Mouse (Mus musculus) cortical plate, adult 2 months (tissue): ENCODE data around the gene Arid5b. TPM values are rescaled to one million over a fixed set of nuclear protein-coding genes. Genes with fewer than 3 reads are reported as not detected.

Experiments used
- H3K27ac ChIP-seq: fragments of 200-500 bp; 2 replicates; pipeline ENCODE4 v1.5.1; 2012; ENCODE audit warnings: low read length, control low read depth, inconsistent platforms; ENCODE audit not compliant: insufficient read depth
- H3K4me1 ChIP-seq: fragments of 200-500 bp; 2 replicates; pipeline ENCODE4 v1.6.1; 2011; ENCODE audit warnings: low read length; ENCODE audit not compliant: control insufficient read depth, insufficient read depth
- H3K4me3 ChIP-seq: fragments of 200-500 bp; 2 replicates; pipeline ENCODE4 v1.5.1; 2011; ENCODE audit warnings: mild to moderate bottlenecking, low read length, control low read depth; ENCODE audit not compliant: insufficient read depth
- CTCF ChIP-seq: fragments of 200-500 bp; IDR thresholded peaks from 2 replicates; pipeline ENCODE4 v1.5.1; 2011; ENCODE audit warnings: mild to moderate bottlenecking, control low read depth, low read length; ENCODE audit not compliant: insufficient read depth; ENCODE audit errors: extremely low read depth
- POLR2A ChIP-seq: fragments of 200-500 bp; IDR thresholded peaks from 2 replicates; pipeline ENCODE4 v1.6.1; 2011; ENCODE audit warnings: mild to moderate bottlenecking, low read length, control low read depth; ENCODE audit not compliant: insufficient read depth; ENCODE audit errors: extremely low read depth
- polyA plus RNA-seq: library from polyadenylated mRNA; depleted of rRNA; stranded (reverse); fragments of >200 nt; gene quantifications from 2 replicates; pipeline ENCODE4 v1.2.3, GENCODE M21; 2012

Gene Arid5b
- polyA plus RNA-seq, 1 experiment, result 11.7 TPM

DNA sequence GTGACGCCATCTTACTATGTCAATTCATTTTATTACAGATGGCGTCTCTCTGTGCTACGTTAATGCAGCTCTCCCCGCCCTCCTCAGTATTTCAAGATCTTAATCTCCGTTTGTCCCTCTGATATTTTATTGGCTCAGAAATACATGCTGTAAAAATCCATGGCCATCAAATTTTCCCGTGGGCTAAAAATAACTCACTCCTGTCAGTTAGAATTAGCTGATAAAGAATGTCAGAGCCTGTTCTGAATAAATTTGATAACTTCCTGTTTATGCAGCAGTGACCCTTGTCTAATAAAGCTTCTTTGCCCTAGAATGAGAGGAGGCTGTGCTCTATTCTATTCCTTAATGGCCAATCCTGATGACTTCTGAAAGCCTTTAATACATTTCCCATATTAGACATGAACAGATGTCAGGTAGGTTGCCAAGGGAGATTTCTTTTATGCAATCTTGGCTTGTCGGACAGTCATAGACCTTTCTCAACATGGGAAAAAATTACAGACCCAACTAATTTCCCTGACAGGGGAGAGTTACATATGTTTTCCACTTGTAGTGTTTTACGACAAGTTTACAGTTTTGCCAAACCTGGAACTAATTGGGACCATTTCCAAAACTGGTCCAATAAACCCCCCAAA is 152.5 kb downstream of the Arid5b start:
- no peak overlapping the region for H3K27ac ChIP-seq
- no peak for TF ChIP-seq POLR2A
- no peak for TF ChIP-seq CTCF
- no peak overlapping the region for H3K4me3 ChIP-seq
- no peaks in the 10 kb centered on the region; the same call in 1 of the 2 replicates for H3K4me1 ChIP-seq

DNA sequence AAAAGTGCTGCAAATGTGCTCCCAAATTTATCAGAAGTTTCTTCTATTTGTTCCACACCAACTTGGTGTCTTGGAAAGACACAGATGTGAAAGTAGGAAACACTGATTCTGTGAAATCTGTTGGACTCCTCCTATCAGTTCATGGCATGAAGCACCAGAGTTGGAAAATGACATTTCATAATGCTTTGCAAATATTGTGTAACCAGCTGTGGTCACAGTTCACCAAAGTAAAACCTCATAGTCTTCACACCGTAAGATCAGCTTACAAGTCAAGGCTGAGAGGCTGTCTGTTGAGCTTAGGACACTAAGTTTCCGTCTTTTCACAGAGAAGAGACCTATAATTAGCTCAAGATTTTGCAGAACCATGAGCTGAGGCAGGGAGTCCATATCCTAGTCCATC is 153.6 kb downstream of the Arid5b start:
- Histone ChIP-seq H3K4me3 (no peak overlapping the region), H3K4me1 (no peaks in the 10 kb centered on the region; the same call in 1 of the 2 replicates), H3K27ac (no peak overlapping the region)
- TF ChIP-seq POLR2A (no peak), CTCF (no peak)

DNA sequence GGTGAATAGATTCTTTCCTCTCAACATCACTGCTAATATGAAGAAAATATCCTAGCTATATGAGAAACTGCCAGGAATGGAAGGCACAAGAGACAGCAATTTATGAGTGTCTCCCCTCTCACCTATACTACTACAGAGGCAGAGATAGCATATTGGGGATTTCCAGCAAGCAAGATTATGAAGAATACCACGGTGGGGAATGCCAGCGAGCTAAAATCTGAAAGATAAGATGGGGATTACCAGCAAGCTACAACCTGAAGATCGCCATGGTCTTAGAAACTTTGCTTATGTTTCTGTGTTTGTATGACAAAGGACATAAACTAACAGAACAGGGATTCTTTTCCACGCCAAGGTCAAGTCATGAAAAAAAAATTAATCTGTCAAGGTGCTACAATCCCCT is 155.1 kb downstream of the Arid5b start:
- no peak overlapping the region for H3K4me3 ChIP-seq
- no peak for TF ChIP-seq CTCF
- TF ChIP-seq POLR2A, result no peak
- H3K4me1 ChIP-seq, result no peaks in the 10 kb centered on the region; the same call in 1 of the 2 replicates
- no peak overlapping the region for H3K27ac ChIP-seq

DNA sequence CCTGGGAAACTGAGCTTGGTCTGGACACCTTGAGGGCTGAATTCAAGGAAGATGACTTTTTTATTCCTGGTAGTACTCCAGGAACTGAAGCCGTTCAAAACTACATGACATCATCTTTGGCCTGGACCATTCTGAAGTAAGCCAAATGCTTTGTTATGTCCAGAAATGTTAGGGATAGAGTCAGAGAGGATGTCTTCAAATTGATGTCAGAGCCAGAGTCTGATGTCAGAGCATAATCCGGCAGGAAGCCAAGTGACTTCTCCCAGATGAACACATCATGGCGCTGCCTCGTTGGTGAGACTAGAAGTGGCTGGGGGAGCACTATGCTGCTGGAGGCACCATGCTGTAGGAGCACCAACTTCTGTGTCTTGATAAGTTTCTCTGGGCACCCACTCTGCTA is 156.6 kb downstream of the Arid5b start:
- H3K27ac ChIP-seq, result no peak overlapping the region
- TF ChIP-seq POLR2A (no peak), CTCF (no peak)
- no peak overlapping the region for H3K4me3 ChIP-seq
- H3K4me1 ChIP-seq, result no peaks in the 10 kb centered on the region; the same call in 1 of the 2 replicates

DNA sequence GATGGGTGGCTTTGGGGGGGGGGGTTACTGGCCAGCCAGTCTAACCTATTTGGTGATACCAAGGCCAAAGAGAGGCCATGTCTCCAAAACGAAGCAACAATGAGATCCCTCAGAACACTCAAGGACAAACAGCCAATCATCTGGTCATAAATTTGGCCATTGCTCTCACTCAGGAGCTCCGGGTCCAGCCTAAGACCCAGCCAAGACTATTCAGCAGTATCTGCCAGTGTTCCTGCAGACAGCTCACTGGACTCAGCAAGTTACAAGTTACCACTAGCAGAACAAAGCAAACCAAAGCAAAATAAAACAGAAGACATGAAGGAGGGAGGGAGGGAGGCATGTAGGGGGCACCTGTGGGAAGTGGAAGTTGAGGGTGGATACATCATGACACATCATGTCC is 157.3 kb downstream of the Arid5b start:
- Histone ChIP-seq H3K4me1 (no peaks in the 10 kb centered on the region; the same call in 1 of the 2 replicates), H3K27ac (no peak overlapping the region), H3K4me3 (no peak overlapping the region)
- TF ChIP-seq POLR2A (no peak), CTCF (no peak)

DNA sequence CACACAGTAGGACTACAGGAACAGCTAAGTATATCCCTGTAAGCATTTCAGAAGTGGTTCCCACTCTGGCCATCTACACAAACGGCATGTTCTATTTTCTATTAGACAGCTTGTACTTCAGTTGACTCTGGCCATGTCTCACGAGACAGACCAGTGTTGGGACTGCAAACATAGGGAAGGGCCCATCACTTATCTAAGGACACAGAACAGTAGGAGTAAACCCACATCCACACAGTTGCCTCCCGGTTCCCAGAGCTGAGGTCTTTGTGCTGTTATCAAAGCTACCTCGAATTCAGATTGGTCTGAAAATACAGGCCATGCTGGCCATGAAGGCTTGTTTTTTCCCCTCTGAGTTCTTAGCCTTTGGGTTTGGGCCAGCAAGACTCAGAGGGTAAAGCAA is 158.5 kb downstream of the Arid5b start:
- H3K4me3 ChIP-seq, result no peak overlapping the region
- TF ChIP-seq CTCF (no peak), POLR2A (no peak)
- no peak overlapping the region for H3K27ac ChIP-seq
- H3K4me1 ChIP-seq, result no peaks in the 10 kb centered on the region; the same call in 1 of the 2 replicates

DNA sequence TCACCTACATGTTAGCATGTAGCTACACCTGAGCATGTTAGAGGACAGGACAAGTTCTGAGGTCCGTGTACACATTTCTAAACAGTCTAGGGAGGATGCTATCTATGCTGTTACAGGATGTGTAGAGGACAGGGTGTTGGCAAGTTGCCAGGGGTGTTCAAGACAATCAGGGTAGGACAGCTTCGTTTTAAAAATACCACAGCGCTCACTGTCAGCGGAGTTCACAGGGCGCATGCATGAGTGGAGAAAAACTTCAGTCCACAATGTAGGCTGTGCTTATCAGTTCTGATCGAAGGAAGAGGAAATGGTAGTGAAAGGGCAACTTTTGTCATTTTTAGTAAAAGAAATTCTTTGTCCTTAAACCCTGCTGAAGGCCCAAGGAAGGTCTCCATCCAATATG is 159.3 kb downstream of the Arid5b start:
- H3K4me3 ChIP-seq, result no peak overlapping the region
- no peaks in the 10 kb centered on the region; the same call in 1 of the 2 replicates for H3K4me1 ChIP-seq
- TF ChIP-seq POLR2A (no peak), CTCF (no peak)
- H3K27ac ChIP-seq, result no peak overlapping the region

DNA sequence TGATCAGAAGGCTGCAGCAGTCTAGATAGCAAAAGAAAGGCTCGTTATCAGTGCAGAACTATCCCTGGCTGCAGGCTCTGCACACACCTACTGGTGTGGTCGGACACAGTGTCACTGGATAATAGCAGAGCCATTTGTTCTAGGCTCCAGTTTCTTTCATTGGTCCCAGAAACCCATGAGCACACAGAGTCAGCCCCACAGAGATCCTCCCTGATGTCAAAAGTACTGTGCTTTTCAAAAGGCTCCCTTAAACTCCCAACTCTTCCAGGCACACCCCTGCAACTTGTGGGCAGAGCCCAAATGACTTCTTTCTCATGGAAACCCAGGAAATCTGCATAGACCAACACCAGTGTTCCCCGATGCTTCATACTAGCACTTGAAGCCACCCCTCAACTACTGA is 163.6 kb downstream of the Arid5b start:
- no peak overlapping the region for H3K27ac ChIP-seq
- TF ChIP-seq POLR2A, result no peak
- no peak for TF ChIP-seq CTCF
- H3K4me3 ChIP-seq, result no peak overlapping the region
- no peaks in the 10 kb centered on the region for H3K4me1 ChIP-seq

DNA sequence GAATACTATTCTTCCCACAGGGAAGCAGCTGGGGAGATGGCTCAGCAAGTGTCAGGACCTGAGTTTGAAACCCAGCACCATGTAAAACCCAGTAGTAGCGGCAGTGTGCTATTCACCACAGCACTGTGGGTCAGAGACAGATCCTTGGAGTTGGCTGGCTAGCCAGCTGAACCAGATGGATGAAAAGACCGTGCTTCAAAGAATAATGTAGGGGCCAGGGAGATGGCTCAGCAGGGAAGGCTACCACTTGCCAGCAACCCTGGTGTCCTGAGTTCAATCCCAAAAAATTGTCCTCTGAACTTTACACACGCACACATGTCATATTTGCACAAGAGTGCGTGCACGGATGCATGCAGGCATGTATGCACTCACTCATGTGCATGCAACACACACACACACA is 164.9 kb downstream of the Arid5b start:
- Histone ChIP-seq H3K27ac (no peak overlapping the region), H3K4me3 (no peak overlapping the region), H3K4me1 (peaks cover 2% of the 10 kb centered on the region; the same call in 1 of the 2 replicates)
- TF ChIP-seq CTCF (no peak), POLR2A (no peak)

DNA sequence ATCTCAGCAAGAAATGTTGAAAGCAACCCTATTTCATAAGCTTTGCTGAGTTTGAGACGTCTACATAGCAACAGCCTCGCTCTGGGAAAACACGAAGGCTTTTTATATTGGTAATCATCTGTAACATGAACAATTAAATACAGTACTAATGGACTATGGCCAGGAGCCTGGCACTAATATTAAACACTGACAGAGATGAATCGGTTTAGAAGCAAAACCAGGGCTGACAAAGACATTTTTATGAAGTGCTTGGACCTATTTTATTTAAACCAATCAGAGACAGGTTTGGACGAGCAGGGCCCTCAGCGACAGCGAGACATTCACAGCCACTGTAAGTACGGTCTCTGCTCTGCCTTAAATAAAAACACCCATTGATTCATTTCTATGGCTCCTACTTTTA is 165.6 kb downstream of the Arid5b start:
- TF ChIP-seq POLR2A, result no peak
- no peak for TF ChIP-seq CTCF
- no peak overlapping the region for H3K27ac ChIP-seq
- H3K4me3 ChIP-seq, result no peak overlapping the region
- peaks cover 2% of the 10 kb centered on the region; the same call in 1 of the 2 replicates for H3K4me1 ChIP-seq
